Mouse (Mus musculus) olfactory bulb, adult 2 months (tissue): ENCODE results near the gene Tbpl1.

ENCODE experiments used
- CTCF ChIP-seq: fragments of 200-500 bp; IDR thresholded peaks from 2 replicates; pipeline ENCODE4 v1.5.1; 2012; ENCODE audit warnings: low read depth, mild to moderate bottlenecking, low read length, moderate library complexity; ENCODE audit not compliant: insufficient read depth
- POLR2A ChIP-seq: fragments of 200-500 bp; IDR thresholded peaks from 2 replicates; pipeline ENCODE4 v1.6.1; 2012; ENCODE audit warnings: mild to moderate bottlenecking, low read depth, low read length, moderate library complexity; ENCODE audit not compliant: insufficient read depth

DNA sequence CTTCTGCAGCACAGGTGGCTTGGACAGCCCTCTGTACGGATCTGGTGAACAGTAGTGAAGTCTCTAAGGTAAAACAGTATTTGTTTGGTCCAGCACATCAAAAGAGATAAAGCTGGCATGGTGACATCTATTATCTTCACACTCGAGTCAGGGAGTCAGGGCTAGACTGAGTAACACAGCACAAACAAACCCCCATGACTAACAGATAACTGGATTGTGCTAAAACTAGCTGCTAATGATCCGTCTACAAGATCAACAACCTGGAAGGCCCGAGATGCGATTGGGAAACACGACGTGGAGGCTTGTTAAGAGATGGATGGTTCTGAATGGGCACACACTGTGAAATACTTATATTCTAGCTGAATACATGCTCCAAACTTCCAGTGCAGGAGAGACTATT lies 14.2 kb upstream of the Tbpl1 start:
- no peak for TF ChIP-seq CTCF
- TF ChIP-seq POLR2A = no peak
